Mouse (Mus musculus) intestine, embryonic 15.5 days (tissue): ENCODE results near the gene Tgm2. TPM values are rescaled to one million over a fixed set of nuclear protein-coding genes. Genes with fewer than 3 reads are reported as not detected.

Source experiments
- ATAC-seq: fragments of 200-750 bp; cut with Nextera tagmentation; 2 replicates; pipeline ENCODE4 v1.8.0; 2017; ENCODE audit warnings: moderate TSS enrichment, moderate library complexity
- H3K27ac ChIP-seq: fragments of 300-500 bp; sonication (generic); 2 replicates; pipeline ENCODE4 v1.5.1; 2015; ENCODE audit warnings: mild to moderate bottlenecking, inconsistent platforms
- H3K27me3 ChIP-seq: fragments of 300-500 bp; sonication (generic); replicated peaks from 2 replicates; pipeline ENCODE4 v1.6.1; 2015; ENCODE audit warnings: inconsistent platforms
- H3K36me3 ChIP-seq: fragments of 300-500 bp; sonication (generic); 2 replicates; pipeline ENCODE4 v1.6.1; 2015; ENCODE audit warnings: inconsistent platforms
- H3K4me1 ChIP-seq: fragments of 300-500 bp; sonication (generic); replicated peaks from 2 replicates; pipeline ENCODE4 v1.6.1; 2015; ENCODE audit warnings: inconsistent platforms
- H3K4me2 ChIP-seq: fragments of 300-500 bp; sonication (generic); replicated peaks from 2 replicates; pipeline ENCODE4 v1.6.1; 2015; ENCODE audit warnings: mild to moderate bottlenecking, inconsistent platforms
- H3K4me3 ChIP-seq: fragments of 300-500 bp; sonication (generic); replicated peaks from 2 replicates; pipeline ENCODE4 v1.5.1; 2015; ENCODE audit warnings: inconsistent platforms
- H3K9ac ChIP-seq: fragments of 300-500 bp; sonication (generic); 2 replicates; pipeline ENCODE4 v1.6.1; 2015; ENCODE audit warnings: inconsistent platforms
- H3K9me3 ChIP-seq: fragments of 300-500 bp; sonication (generic); 2 replicates; pipeline ENCODE4 v1.6.1; 2016; ENCODE audit warnings: inconsistent platforms
- WGBS: fragments of 180-500 bp; shearing (Covaris S2); methylation state at CpG from one replicate; pipeline ENCODE4 v1.1.7; 2015; 5-methylcytosine and 5-hydroxymethylcytosine counted together
- polyA plus RNA-seq: library from polyadenylated mRNA; unstranded; fragments of >200 nt; fragmentation: Nextera tagmentation; extraction: Ambion mirVana; gene quantifications from 2 replicates; pipeline ENCODE4 v1.2.1, GENCODE M21; 2015

The Tgm2 gene
- polyA plus RNA-seq: 83.4 and 90.2 TPM in 2 replicates

GRCm38 (mm10) chr2:158146223-158146622, at the start of gene Tgm2:
Gene Tgm2 (minus strand): TSS chr2:158146436.
- Histone ChIP-seq H3K4me3 (peak within 1 kb of the TSS; percentile 51), H3K27me3 (no peaks in the 10 kb centered on the region), H3K27ac (0 out of 2 replicates have a peak within 1 kb of the TSS, but pooled peaks have one; percentile 18), H3K9me3 (no peaks in the 10 kb centered on the region), H3K36me3 (0 out of 2 replicates have a peak, but pooled peaks cover 5% of the 10 kb centered on the region), H3K4me2 (peak within 1 kb of the TSS; percentile 73), H3K4me1 (peaks cover 43% of the 10 kb centered on the region), H3K9ac (peak within 1 kb of the TSS; percentile 62)
- WGBS: 2% methylated on average over 26 of the region's 33 CpGs
- ATAC-seq: peak; percentile 86

- H3K27ac ChIP-seq: no peak overlapping the region
- 24% methylated on average over 10 of the region's 10 CpGs for WGBS
- H3K9me3 ChIP-seq: no peaks in the 10 kb centered on the region
- no peak overlapping the region for H3K9ac ChIP-seq
- no peak for ATAC-seq
- H3K27me3 ChIP-seq: no peaks in the 10 kb centered on the region
- H3K36me3 ChIP-seq: no peaks in the 10 kb centered on the region
- no peak overlapping the region for H3K4me3 ChIP-seq
- H3K4me1 ChIP-seq: peaks cover 16% of the 10 kb centered on the region
- H3K4me2 ChIP-seq: no peak overlapping the region
Observed at GRCm38 (mm10) chr2:158194945-158195640, 48.9 kb upstream of the Tgm2 start.

- H3K27ac ChIP-seq: no peak overlapping the region
- H3K4me1 ChIP-seq: peaks cover 16% of the 10 kb centered on the region
- H3K9ac ChIP-seq: no peak overlapping the region
- H3K4me2 ChIP-seq: no peak overlapping the region
- no peak for ATAC-seq
- no peaks in the 10 kb centered on the region for H3K9me3 ChIP-seq
- no peaks in the 10 kb centered on the region for H3K27me3 ChIP-seq
- WGBS: 63% methylated on average over 10 of the region's 10 CpGs
- H3K4me3 ChIP-seq: no peak overlapping the region
- H3K36me3 ChIP-seq: no peaks in the 10 kb centered on the region
Observed at GRCm38 (mm10) chr2:158193611-158194336, 47.5 kb upstream of the Tgm2 start.

- no peaks in the 10 kb centered on the region for H3K9me3 ChIP-seq
- whole genome bisulfite sequencing: 49% methylated on average over 7 of the region's 7 CpGs
- no peaks in the 10 kb centered on the region for H3K27me3 ChIP-seq
- H3K27ac ChIP-seq: no peak overlapping the region
- peak; percentile 57 for ATAC-seq
- no peaks in the 10 kb centered on the region for H3K36me3 ChIP-seq
- H3K9ac ChIP-seq: no peak overlapping the region
- no peak overlapping the region for H3K4me3 ChIP-seq
- H3K4me1 ChIP-seq: peaks cover 20% of the 10 kb centered on the region
- no peak overlapping the region for H3K4me2 ChIP-seq
Observed at GRCm38 (mm10) chr2:158191098-158191497, 44.9 kb upstream of the Tgm2 start.

- H3K9me3 ChIP-seq: no peaks in the 10 kb centered on the region
- no peak for ATAC-seq
- no peak overlapping the region for H3K9ac ChIP-seq
- no peak overlapping the region for H3K4me3 ChIP-seq
- H3K27me3 ChIP-seq: no peaks in the 10 kb centered on the region
- no peak overlapping the region for H3K4me2 ChIP-seq
- H3K4me1 ChIP-seq: peaks cover 17% of the 10 kb centered on the region; the same call in 1 of the 2 replicates
- H3K27ac ChIP-seq: no peak overlapping the region
- H3K36me3 ChIP-seq: no peaks in the 10 kb centered on the region
- 75% methylated on average over 11 of the region's 11 CpGs for WGBS
Observed at GRCm38 (mm10) chr2:158189451-158189850, 43.2 kb upstream of the Tgm2 start.

- H3K4me2 ChIP-seq: no peak overlapping the region
- WGBS: 47% methylated on average over 11 of the region's 11 CpGs
- peaks cover 16% of the 10 kb centered on the region; the same call in 1 of the 2 replicates for H3K4me1 ChIP-seq
- H3K4me3 ChIP-seq: no peak overlapping the region
- no peak for ATAC-seq
- no peaks in the 10 kb centered on the region for H3K36me3 ChIP-seq
- no peaks in the 10 kb centered on the region for H3K9me3 ChIP-seq
- H3K9ac ChIP-seq: no peak overlapping the region
- H3K27me3 ChIP-seq: no peaks in the 10 kb centered on the region
- H3K27ac ChIP-seq: peak overlapping the region; percentile 23; the same call in 1 of the 2 replicates
Observed at GRCm38 (mm10) chr2:158186206-158186871, 40.1 kb upstream of the Tgm2 start.

- H3K9me3 ChIP-seq: no peaks in the 10 kb centered on the region
- H3K4me2 ChIP-seq: no peak overlapping the region
- ATAC-seq: no peak
- no peak overlapping the region for H3K4me3 ChIP-seq
- H3K27me3 ChIP-seq: no peaks in the 10 kb centered on the region
- H3K4me1 ChIP-seq: peaks cover 27% of the 10 kb centered on the region
- no peak overlapping the region for H3K9ac ChIP-seq
- H3K36me3 ChIP-seq: no peaks in the 10 kb centered on the region
- no peak overlapping the region for H3K27ac ChIP-seq
- WGBS: 85% methylated on average over 8 of the region's 8 CpGs
Observed at GRCm38 (mm10) chr2:158183266-158183665, 37.0 kb upstream of the Tgm2 start.

- ATAC-seq: no peak
- H3K4me1 ChIP-seq: peaks cover 27% of the 10 kb centered on the region
Observed at GRCm38 (mm10) chr2:158181932-158182331, 35.7 kb upstream of the Tgm2 start.

GRCm38 (mm10) chr2:158180797-158181196, 34.6 kb upstream of the Tgm2 start:
- no peaks in the 10 kb centered on the region for H3K36me3 ChIP-seq
- H3K4me2 ChIP-seq: no peak overlapping the region
- H3K4me1 ChIP-seq: peaks cover 27% of the 10 kb centered on the region
- 49% methylated on average over 9 of the region's 9 CpGs for WGBS
- ATAC-seq: no peak
- no peak overlapping the region for H3K27ac ChIP-seq
- no peaks in the 10 kb centered on the region for H3K27me3 ChIP-seq
- no peak overlapping the region for H3K9ac ChIP-seq
- no peaks in the 10 kb centered on the region for H3K9me3 ChIP-seq
- no peak overlapping the region for H3K4me3 ChIP-seq

More at GRCm38 (mm10) chr2:158181932-158182331, 35.7 kb upstream of the Tgm2 start:
- no peaks in the 10 kb centered on the region for H3K36me3 ChIP-seq
- no peaks in the 10 kb centered on the region for H3K9me3 ChIP-seq
- H3K9ac ChIP-seq: no peak overlapping the region
- no peak overlapping the region for H3K4me2 ChIP-seq
- 64% methylated on average over 6 of the region's 6 CpGs for WGBS
- no peak overlapping the region for H3K27ac ChIP-seq
- no peaks in the 10 kb centered on the region for H3K27me3 ChIP-seq
- no peak overlapping the region for H3K4me3 ChIP-seq

GRCm38 (mm10) chr2:158179370-158180111, 33.3 kb upstream of the Tgm2 start:
- ATAC-seq: peak; percentile 37
- 0 out of 2 replicates have a peak overlapping the region, but pooled peaks have one; percentile 20 for H3K9ac ChIP-seq
- no peaks in the 10 kb centered on the region for H3K36me3 ChIP-seq
- H3K27me3 ChIP-seq: no peaks in the 10 kb centered on the region
- H3K4me3 ChIP-seq: peak overlapping the region; percentile 23
- H3K4me2 ChIP-seq: peak overlapping the region; percentile 63
- 16% methylated on average over 18 of the region's 18 CpGs for WGBS
- peaks cover 28% of the 10 kb centered on the region for H3K4me1 ChIP-seq
- no peaks in the 10 kb centered on the region for H3K9me3 ChIP-seq
- peak overlapping the region; percentile 80 for H3K27ac ChIP-seq

- Histone ChIP-seq H3K4me1 (peaks cover 28% of the 10 kb centered on the region), H3K27me3 (no peaks in the 10 kb centered on the region), H3K36me3 (no peaks in the 10 kb centered on the region), H3K9ac (0 out of 2 replicates have a peak overlapping the region, but pooled peaks have one; percentile 20), H3K4me3 (peak overlapping the region; percentile 23), H3K9me3 (no peaks in the 10 kb centered on the region), H3K4me2 (peak overlapping the region; percentile 63), H3K27ac (peak overlapping the region; percentile 80)
- ATAC-seq: peak; percentile 87
- 8% methylated on average over 19 of the region's 19 CpGs for WGBS
Observed at GRCm38 (mm10) chr2:158178696-158179369, 32.6 kb upstream of the Tgm2 start.
